Mouse (Mus musculus) cerebellum, adult 9-10 months (tissue): Measurements from ENCODE around the gene Csad.
A peak's percentile ranks its signal among the peaks of the same experiment; 100 is the strongest.

Experiments used
- DNase-seq: peaks from one replicate; pipeline ENCODE4 v3.0.0; 2022

The Csad gene

GRCm38 (mm10) chr15:102204674-102205505, at the start of gene Csad:
Csad (minus strand) TSS chr15:102204724.
- peak; percentile 53 for DNase-seq

- no peak for DNase-seq
Observed at GRCm38 (mm10) chr15:102250521-102250920, 46.0 kb upstream of the Csad start.

DNA sequence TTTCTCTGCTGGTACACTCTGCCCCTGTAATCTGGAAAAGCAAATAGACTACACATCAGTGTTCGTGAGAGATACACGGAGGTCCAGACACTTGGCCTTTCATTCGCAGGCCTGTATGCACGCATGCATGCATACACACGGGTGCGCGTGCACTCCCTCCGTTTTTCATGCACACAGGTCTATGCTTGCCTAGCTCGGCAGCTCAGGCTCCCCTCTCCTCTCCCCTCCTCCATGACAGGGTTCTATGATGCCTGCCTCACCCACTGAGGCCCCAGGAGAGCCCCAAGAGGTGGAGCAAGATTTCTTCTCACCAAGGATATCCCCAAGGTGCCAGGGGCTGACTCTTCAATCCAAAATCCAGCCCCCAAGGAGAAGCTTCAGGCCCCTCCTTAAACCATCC, 45.4 kb upstream of the Csad start:
- no peak for DNase-seq

DNA sequence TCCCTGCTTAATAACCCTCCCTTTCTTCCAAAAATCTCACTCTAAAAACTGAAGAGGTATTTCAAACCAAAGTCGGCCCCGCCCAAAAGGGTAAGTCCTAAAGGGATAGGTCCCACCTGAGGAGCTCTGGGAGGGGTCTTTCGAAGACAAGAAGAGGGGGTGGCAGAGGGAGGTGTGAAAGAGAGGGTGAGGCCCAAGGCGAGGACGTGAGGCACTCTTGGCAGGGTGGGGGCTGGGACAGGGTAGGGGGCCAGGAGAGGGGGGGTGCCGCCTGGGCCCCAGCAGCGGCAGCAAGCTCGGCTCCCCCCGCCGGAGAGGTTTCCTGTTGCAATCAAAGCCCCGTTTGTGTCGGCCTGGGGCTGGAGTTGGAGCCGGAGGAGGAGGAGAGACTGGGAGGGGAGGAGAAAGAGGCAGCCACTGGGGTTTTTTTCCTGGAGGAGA, 44.7 kb upstream of the Csad start:
- DNase-seq: no peak

- DNase-seq: peak; percentile 42
Observed at GRCm38 (mm10) chr15:102248812-102249191, 44.3 kb upstream of the Csad start.

DNA sequence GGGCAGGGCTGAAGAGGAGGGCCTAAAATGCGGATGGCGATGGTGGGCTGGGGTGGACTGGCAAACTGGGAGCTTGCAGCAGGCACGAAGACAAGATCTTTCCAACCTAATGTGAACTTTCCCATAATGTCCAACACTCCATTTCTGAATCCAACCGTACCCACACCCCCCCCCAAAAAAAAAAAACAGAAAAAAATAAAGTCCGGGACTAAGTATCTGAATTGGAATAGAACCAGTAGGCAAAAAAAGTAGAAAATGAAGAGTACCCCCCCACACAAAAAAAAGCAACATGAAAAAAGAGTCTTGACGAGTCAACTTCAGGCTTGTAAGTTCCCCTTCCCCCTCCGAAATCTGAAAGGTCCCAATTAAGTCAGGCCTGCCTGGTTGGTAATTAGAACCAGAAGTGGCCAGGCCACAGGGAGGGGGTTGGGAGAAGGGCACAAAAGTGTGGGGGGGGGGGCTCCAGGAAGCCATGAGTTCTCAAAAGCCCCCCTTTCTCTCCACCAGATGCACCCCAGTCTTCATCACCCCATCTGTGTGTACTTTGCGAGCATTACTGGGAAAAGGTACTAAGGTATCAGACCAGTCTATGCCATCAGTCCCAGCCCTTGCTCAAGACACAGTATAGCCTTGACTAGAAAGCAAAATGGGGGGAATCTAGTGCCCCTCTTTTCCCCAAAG, 43.7 kb upstream of the Csad start:
- no peak for DNase-seq

- peak; percentile 67 for DNase-seq
Observed at GRCm38 (mm10) chr15:102247252-102248130, 43.0 kb upstream of the Csad start.

DNA sequence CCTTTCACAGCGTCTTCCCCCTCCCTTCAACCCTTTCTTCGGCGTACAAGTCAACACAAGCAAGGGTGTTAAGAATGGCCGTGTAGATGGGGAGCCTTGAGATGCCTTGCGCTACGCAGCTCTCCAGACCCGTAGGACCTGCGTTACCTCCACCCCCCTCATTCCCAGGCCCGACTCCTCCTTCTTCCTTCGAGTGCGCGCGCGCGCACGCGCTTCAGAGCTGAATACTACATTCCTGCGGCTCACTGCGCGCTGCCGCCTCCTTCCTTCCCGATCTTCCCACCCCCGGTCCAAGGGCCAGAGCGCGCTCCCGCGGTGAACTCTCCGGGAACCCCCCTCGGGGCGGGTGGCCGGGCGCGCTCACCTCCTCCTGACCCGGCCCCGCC, 42.3 kb upstream of the Csad start:
- DNase-seq: peak; percentile 93

- DNase-seq: peak; percentile 82
Observed at GRCm38 (mm10) chr15:102245891-102246741, 41.6 kb upstream of the Csad start.

GRCm38 (mm10) chr15:102245461-102245881, 40.9 kb upstream of the Csad start:
- no peak for DNase-seq

- DNase-seq: no peak
Observed at GRCm38 (mm10) chr15:102244306-102245191, 40.0 kb upstream of the Csad start.

- no peak for DNase-seq
Observed at GRCm38 (mm10) chr15:102243229-102244190, 39.0 kb upstream of the Csad start.

DNA sequence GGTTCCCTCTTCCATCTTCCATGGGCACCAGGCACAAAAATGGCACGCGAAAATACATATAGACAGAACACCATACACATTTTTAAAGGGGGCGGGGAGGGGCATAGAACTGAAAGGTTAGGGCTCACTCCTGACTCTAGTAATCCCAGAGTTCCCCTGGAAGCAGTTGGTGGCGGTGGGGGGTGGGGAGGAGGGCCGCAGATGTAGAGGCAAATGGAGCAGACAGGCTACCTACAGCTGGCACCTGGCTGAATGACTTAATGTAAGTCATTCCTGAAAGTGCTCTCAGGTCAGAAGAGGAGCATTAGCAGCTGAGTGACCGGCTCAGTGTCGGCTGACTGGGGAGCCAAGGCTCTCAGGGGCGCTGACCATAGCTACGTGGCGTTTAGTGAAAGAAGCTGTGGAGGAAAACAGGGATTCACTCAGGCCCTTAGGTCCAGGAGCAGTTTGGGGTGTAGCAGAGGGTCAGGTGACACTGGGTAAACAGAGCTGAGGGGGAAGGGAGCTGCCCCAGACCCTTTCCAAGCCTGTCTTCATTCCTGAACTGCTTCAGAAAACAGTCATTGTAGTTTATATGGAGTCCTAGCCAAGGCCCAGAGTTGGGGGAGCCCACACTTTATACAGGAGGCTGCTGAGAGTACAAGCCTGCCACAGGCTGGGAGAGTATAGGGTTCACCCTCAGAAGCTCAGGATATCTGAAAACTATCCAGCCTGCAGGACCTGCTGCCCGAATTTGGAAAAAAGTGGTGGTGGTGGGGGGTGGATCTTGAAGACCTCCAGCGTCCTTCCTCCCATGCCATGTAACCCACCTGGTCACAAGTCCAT, 38.1 kb upstream of the Csad start:
- no peak for DNase-seq

GRCm38 (mm10) chr15:102240607-102241006, 36.1 kb upstream of the Csad start:
- DNase-seq: no peak

GRCm38 (mm10) chr15:102239851-102240250, 35.3 kb upstream of the Csad start:
- DNase-seq: no peak

- peak; percentile 78 for DNase-seq
Observed at GRCm38 (mm10) chr15:102239260-102239590, 34.7 kb upstream of the Csad start.

- no peak for DNase-seq
Observed at GRCm38 (mm10) chr15:102238543-102239259, 34.2 kb upstream of the Csad start.

GRCm38 (mm10) chr15:102235371-102236027, 31.0 kb upstream of the Csad start:
- no peak for DNase-seq
